ENCODE assay signal across 17 mouse cellular contexts in the genomic region with DNA sequence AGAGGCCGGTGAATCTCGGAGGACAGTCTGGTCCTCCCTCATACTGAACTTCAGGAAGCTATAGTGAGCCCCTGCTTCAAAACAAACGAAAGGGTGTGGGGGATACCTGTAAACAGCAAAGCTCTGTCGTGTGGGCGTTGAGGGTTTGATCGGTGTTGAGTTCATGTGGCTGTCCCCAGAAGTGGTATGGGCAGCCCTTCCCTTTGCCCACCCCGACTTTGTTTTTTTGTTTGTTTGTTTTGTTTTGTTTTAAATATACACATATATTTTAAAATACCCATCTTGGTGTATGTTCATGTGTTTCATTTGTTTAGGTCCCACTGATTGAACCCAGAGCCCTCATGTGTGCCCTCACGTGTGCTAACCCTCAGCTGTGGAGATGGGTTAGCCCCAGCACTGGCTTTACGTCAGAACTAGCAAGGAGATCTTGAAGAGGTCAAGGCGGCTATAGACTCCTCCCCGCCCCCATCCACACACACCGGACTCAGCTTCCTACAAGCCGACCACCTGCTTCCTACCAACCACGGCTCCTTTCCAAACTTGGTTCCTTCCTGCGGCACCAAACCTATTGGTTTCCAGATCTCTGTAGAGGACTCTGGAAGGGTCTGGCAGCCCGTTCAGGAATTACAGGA.
DNase-seq lines count a peak whose midpoint lies in the region.
"Had no signal": no experiment of that assay in that cellular context is flagged by ENCODE, and none has a peak within 500 bp of the region (broad histone marks: within the 10 kb centered on the region; RNA-seq: fewer than 3 reads in every experiment).

No protein-coding gene starts in this region.

- DNase-seq in 416B (ENCODE audit: low read depth), result peak; percentile 75
- DNase-seq in B cell, adult 2 months, result peak; percentile 42 to 48
- peak; percentile 70 for DNase-seq in induced T-regulatory cell, adult 2 months (ENCODE audit: low read depth)
- peak; percentile 63 for DNase-seq in thymus, postnatal 14 days
- no peak for DNase-seq in right cerebral cortex, postnatal 25 days
- no peak for DNase-seq in kidney, adult 8-10 months
- DNase-seq in frontal cortex, postnatal 14 days (ENCODE audit: low spot score in 2 of 2), result no peak
- DNase-seq: adrenal gland, postnatal 14 days; cerebellum, adult 18-20 months; cerebellum, postnatal 10 days; forebrain, postnatal 0 days; gastrocnemius, postnatal 10 days; heart, postnatal 14 days; kidney, adult 9 months; kidney, postnatal 36 days; lung, adult 18-20 months; lung, postnatal 4 days had no signal

Comparison
In these comparisons a context has a peak if more than half of its experiments do, and no peak if none do; other contexts are left out.
1. DNase-seq: peak in 416B (single experiment), B cell, adult 2 months (2 of 2), induced T-regulatory cell, adult 2 months (single experiment) and thymus, postnatal 14 days (single experiment); none in right cerebral cortex, postnatal 25 days (single experiment), kidney, adult 8-10 months (0 of 2) and frontal cortex, postnatal 14 days (0 of 2).